Mouse (Mus musculus): ENCODE measurements around the gene Plagl1.

Plagl1 gene

DNA sequence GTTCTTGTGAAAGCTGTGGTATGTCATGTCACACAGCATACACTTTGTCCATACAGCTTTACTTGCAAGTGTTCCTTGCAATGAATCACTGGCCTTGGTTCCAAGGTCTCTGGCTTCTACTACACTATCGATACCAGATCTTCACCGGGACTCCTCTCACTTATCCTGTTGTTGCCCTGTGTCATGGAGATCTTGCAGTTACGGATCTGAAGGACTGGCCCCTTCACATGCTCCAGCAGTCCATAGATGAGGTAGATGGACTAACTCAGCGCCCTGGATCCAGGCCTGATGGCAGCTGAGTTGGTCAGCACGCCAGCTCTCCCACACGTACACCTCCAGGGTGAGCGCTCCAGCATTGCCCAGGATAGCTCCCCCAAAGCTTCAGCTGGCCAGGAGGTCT lies 75.0 kb downstream of the Plagl1 start:
- no peak for DNase-seq (ENCODE audit: low read depth)

DNA sequence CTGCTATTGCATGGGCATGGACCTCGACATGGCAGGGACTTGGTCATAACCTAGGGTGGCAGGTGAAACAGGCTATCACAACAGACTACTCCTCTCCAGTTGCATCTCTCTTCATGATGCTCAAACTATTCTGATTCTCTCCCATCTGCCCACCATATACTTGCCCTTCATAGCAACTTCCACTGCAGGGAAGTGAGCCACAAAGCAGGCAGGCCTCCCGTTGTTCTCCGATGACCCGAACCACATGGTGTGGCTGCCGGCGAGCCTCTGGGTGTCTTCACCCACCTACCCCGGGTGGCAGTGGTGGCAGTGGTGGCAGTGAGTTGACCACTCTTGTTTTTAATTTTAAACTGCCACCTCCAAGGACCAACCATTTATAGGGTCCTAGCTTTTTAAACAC lies 75.4 kb downstream of the Plagl1 start:
- DNase-seq (ENCODE audit: low read depth) = no peak

DNA sequence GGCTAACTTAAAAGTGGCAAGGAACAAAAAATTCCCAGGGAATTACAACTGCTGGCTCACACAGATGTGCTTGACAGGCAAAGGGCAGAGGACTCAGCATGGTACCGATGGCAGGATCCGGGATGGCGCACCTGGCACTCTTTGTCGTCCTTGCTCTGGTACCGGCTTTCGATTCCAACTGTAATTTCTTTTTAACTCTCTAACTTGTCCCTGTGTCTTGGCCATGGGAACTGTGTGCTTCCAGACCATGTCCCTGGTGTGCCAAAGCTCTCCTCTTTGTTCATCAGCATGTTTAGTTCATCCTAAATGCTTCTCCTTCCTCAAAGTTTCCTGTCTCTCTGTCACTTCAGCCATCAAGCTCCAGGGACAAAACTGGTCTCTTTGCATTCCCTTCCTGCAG lies 77.6 kb downstream of the Plagl1 start:
- no peak for DNase-seq (ENCODE audit: low read depth)

DNA sequence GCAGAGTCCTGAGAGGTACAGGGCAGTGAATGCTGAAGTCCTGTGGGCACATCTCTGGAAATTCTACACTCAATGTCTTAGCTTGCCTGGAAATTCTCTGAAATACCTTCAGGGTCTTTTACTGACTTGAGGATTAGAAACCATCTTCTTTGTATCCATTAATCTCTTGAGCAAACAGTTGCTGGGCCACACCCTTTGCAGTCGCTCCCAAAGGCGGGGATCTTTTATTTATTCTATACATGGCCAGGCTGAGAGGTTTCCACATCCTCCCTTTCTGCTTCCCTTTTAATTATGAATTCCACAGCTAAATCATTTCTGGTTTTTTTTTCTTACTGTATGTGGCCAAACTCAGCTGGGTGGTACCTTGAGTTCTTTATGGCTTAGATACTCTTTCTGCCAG lies 80.1 kb downstream of the Plagl1 start:
- no peak for DNase-seq (ENCODE audit: low read depth)

DNA sequence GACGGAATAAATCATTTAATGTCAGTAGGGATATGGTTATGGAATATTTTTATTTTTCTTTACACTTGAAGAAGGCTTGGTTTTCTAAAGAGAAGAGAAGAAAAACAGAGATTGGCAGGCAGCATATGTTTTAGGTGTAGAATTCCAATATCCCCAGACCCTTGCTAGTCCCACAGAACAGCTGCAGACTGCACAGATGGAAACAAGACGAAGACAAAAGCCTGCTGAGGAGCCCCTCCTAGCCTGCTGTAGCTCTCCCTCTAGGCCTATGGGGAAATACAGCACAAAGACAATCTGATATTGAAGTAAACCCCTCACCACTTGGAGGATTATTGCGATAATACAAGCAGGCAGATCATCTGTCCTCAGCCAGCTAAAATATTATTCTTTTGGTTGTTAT lies 90.1 kb downstream of the Plagl1 start:
- no peak for DNase-seq (ENCODE audit: low read depth)

DNA sequence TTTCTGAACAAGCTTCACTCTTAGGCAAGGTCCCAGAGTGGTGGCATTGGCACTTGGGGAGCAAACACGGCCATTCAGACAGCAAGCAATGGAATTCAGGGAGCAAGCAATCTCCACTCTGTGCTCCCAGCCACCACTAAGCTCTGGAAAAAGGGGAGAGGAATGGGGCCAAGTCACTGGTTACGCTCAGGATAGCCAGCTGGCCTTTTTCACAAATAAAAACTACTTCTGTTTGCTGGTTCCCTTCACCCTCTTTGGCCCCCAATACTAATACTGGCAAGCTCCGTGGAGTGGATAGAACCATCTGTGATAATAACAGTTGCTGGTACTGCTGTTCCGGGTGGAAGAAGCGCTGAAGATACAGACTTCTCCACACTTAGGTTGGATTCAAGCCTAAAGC lies 91.0 kb downstream of the Plagl1 start:
- no peak for DNase-seq (ENCODE audit: low read depth)

DNA sequence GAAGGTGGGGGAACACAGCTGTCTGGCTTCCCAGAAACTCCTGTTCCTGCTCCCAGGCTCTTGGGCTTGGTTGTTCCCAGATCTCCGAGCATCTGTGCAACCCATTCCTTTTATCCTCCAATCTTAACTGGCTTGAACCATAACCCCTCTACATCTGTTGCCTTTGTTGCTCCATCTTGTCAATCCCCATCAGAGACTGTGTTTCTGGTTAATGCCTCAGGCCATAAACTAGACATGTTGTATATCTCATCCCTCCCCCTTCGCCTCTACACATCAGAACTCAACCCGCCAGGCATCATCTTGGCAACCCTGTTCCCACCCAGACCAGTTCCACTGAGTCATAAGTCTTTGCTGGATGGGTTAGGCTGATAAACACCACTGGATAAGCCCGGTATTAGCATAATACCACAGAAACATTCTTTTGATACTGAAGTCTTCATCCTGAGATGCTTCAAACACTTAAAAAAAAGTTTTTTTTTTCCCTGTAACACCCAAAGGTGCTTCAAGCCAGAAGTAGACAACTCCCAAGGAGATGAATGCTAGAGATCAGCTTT lies 92.6 kb downstream of the Plagl1 start:
- DNase-seq (ENCODE audit: low read depth) = no peak

DNA sequence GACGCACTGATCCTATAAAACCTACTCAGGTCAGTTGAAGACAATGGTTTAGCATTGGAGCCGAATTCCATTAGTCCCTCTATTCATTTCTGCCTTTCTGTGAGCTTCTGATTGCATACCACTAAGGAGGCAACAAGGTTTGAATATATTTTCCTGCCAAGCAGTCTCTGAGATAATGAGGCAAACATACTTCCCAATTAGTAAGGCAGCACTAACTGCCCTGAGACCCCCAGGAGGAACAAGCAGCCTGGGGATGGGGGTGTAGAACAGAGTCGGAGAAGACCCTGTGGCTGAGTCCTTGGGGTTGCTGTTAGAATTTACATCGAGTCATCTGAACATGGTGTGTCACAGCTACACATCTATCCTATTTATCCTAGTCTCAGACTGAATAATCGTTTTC lies 95.1 kb downstream of the Plagl1 start:
- no peak for DNase-seq (ENCODE audit: low read depth)

DNA sequence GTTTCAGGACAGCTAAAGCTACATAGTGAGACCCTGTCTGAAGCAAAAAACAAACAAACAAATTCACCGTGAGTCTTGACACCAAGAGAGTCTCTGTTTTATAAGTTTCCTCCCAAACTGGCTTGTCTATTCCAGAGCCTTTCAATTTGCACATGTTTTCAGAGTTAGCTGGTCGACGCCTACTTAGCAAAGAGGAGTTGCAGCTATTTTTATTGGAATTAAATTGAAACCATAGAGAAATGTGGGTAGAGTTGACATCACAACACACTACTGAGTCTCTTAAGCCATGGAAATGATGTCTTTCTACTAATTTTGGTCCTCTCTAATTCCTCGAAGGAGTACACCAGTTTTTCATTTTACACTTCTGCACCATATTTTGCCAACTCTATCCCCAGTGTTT lies 100.6 kb downstream of the Plagl1 start:
- no peak for DNase-seq (ENCODE audit: low read depth)

DNA sequence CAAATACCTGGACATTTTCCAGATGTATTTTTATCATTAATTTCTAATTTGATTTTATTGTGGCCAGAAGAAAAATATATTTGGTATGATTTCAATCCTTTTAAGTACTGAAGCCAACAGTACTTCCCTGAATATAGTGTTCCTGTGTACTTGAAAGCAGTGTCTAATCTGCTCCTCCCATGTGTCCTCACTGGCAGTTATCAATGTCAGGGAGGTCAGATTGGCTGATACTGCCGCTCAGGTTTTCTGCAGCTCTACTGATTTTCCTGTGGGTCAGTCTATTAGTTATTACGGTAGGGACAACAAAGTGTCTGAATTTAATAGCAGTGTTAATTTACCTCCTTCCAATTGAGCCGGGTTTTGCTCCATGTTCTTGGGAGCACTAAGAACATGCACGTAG lies 101.7 kb downstream of the Plagl1 start:
- DNase-seq (ENCODE audit: low read depth) = no peak

DNA sequence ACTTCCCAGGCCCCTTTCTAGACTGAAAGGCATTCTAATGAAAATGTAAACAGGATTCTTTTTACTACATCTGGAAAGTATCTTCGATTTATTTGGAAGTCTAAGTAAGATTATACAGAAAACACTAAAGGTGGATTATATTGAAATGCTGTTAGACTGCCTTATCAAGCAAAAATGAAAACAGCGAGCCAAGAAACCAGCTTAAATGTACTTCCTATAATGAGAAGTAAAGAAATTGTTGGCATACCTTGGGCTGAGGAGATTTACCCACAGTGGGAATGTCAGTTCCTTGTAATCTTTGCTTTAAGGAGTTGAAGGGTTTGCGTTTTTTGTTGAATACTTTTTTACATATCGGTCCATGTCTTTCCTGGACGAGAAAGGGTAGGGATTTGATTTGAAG lies 108.2 kb downstream of the Plagl1 start:
- no peak for DNase-seq (ENCODE audit: low read depth)

DNA sequence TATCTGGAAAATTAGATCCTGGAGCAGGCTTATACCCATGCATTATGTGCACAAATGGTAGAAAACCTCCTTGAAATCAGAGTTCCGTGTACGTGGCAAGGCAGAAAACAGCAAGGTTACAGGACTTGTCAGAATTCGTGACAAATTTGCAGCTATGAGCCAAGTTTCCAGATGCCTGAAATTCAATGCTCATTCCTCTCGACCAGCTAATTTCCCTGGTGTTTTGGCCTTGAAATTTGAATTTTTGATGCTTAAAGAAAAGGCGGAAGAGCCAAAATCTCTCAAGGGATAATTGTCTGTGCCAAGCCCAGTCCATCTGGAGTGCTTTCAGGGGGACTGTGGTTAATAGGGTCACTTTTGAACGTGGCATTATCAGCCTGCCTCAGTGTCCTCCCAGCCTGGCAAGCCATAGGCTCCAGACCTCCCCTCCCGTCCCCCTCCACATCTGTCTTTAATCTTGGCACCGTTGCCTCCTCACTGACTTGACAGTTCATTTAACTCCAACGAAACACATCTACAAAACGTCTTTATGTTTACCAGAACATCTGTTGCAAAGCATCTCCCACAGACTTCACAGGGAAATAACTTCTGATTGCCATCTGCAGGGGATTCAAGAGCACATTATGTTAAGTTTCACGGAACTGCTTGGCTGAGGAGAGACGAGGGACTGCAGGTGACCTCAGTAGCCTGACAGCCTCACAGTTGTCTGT lies 110.6 kb downstream of the Plagl1 start:
- DNase-seq (ENCODE audit: low read depth) = no peak

DNA sequence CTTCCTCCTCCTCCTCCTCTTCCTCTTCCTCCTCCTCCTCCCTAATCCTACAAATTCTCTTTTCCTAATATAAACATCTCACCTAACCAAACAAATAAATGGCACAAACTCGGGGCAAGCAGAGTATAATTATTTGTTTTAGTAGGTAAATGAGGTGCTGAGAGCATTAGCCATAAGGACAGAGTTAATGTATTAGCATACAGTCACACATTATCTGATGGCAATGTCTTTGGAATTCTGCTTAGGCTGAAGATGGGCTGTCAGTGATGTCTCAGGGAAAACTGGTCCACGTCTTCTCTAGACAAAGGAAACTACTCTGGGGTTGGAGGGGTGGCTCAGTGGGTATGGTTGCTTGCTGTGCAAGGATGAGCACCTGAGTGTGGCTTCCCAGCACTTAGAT lies 111.2 kb downstream of the Plagl1 start:
- DNase-seq (ENCODE audit: low read depth) = no peak

DNA sequence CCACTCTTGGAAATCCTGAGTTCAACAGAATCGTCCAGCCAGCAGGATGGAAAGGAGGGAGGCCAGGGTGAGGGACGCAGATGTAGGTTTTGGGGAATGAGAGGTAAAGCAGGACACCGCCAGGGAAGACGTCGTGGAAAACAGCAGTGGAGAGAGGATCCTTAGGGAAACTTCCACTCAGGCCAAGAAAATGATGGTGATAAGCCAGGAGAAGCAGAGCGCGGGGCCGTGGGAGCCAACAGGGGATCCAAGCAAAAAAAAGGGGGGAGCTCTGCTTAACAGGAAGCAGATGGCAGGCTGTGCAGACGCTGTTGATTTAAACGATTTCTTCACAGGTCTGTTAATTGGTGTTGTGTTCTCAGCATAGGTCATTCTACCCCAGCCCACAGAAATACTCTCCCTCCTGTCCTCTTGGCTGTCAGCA lies 112.5 kb downstream of the Plagl1 start:
- DNase-seq (ENCODE audit: low read depth) = peak; percentile 20

DNA sequence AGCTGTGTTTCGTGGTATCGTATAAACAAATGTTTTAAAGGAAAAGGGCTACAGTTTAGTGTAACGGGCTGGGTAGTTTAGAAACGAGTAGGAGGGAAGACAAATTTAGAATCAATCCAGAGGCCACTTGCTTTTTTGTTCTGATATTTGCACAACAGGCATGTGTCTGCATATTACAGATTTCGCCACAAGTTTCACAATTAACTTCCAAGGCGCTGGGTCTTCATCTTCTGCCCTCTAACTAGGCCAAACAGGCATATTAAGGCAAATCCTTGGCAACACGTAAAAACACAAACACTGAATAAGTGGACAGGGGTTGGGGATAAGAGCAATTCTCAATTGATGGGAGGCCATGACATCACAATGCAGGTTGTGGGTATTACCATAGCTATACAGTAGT lies 115.6 kb downstream of the Plagl1 start:
- peak; percentile 12 for DNase-seq (ENCODE audit: low read depth)

DNA sequence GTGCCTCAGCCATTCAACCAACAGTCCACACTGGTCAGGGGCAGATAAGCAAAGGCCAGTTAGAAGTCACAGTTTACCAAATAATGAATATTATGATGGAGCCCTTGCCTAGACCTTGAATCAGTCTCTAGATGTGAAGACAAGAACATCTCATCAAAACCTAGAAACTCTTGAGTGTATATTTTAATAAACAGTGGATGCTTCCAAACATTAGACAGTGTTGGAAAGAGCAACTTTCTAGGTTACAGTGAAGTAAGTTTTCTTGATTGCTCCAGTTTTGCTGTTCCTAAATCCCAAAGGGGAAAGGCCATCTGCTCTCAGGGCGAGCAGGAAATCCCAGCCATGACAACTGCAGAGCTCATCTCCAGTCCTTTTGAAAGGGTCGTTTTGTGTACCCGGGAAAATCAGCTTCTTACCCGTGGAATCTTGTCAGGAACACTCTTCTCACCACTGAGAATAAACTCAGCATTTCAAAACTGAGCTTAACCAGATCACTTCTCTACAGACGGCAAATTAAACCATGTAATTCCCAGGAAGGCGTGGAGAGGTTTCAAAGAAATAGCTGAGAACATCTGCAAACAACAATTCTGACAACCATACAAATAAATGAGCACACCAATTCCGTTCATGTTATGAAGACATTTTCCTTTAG lies 117.8 kb downstream of the Plagl1 start, which contains the start of gene Zc2hc1b:
Zc2hc1b (minus strand) TSS at position 51 of the 652 bp plus-strand sequence.
- DNase-seq (ENCODE audit: low read depth) = no peak

DNA sequence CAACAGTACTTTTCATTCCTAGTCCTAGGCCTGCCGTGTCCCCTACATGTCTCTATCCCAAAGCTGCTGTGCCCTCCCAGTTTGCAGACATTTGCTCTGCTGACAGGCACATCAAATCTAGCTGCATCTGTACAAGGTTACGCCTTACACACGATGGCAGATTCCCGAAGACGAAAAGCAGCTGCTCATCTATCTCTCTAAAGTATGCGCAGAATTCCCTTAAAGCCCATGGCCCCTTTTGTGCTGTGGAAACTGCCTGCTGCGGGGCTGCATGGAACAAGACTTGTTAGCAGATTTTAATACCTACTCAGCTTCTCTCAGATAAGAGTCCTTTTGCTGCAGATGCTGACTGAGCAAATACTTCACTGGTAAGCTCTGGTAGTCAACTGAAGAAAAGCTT lies 119.9 kb downstream of the Plagl1 start:
- no peak for DNase-seq (ENCODE audit: low read depth)

Data from 416B (cell line).